Mouse (Mus musculus): ENCODE measurements around the gene Nol6. TPM values are rescaled to one million over a fixed set of nuclear protein-coding genes. Genes with fewer than 3 reads are reported as not detected.

Gene Nol6
- polyA plus RNA-seq, 1 experiment from 2014 or later = 37.1 TPM

DNA sequence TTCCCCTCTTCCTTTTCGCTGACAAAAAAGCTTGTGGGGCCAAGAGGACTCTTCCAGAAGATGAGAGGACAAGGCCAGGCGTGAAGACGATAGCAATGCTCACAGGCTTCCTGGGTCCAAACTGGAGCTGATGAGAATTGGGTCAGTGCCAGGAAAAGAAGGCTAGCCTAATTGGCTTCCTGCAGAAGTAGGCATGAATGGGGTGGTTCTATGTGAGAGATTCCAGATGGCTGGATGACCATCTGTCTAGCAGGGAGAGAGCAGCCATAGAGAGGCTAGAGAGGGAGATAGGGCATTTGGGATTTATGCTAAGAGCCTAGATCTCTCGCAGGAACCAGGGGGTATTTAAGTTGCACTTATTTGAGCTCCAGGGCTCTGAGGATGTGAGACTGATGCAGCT lies 16.8 kb downstream of the Nol6 start:
- peak; percentile 68 for ATAC-seq
- no peak overlapping the region for H3K27ac ChIP-seq (ENCODE audit: low read depth, low read length)
- H3K9me3 ChIP-seq (ENCODE audit: control insufficient read depth, low read length) = no peaks in the 10 kb centered on the region
- H3K36me3 ChIP-seq (ENCODE audit: control insufficient read depth, insufficient read depth, low read length) = no peaks in the 10 kb centered on the region
- WGBS = 57% methylated on average over 4 of the region's 4 CpGs
- no peak overlapping the region for H3K4me2 ChIP-seq (ENCODE audit: low read length)
- H3K4me1 ChIP-seq (ENCODE audit: control insufficient read depth, insufficient read depth, low read depth, low read length) = no peaks in the 10 kb centered on the region
- no peak overlapping the region for H3K4me3 ChIP-seq (ENCODE audit: low read length)
- H3K27me3 ChIP-seq (replicated peaks; ENCODE audit: control insufficient read depth, insufficient read depth, low read length) = no peaks in the 10 kb centered on the region
- H3K9ac ChIP-seq (ENCODE audit: low read depth, low read length) = no peak overlapping the region

DNA sequence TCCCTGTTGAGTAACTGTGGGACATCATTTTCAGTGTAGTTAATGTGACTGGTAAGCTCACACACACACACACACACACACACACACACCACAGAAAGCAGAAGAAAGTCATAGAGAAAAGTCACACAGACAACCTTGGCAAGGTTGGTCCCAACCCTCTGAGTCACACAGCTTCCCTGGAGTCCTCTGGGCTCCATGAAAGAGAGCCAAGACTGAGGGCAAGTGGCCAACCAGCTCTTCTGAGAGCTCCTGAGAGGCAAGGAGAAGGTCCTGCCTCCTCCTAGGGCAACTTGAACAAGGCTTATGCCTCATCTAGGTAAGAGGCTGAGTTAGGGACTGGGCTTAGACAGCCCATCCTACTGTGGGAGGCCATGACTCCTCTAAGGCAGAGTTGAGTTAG lies 21.4 kb downstream of the Nol6 start:
- no peak for ATAC-seq
- no peak overlapping the region for H3K27ac ChIP-seq (ENCODE audit: low read depth, low read length)
- H3K9ac ChIP-seq (ENCODE audit: low read depth, low read length) = no peak overlapping the region

DNA sequence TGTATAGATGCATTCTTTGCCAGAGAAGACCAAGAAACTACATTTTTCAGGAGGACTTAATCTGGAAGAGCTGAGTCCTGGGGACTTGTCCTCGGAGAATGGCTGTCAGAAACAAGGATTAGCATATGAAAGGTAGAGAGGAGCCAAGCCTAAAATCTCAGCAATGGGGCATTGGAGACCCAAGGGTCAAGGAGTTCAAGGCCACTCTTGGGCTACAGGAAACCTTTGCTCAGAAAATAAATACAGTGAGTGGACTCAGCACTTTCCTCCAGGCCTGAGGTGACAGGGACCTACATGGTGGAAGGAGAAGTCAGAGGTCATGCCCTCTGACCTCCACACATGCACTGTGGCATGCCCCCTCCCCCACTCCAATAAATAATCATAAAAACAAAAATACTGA lies 23.3 kb downstream of the Nol6 start:
- H3K27me3 ChIP-seq (replicated peaks; ENCODE audit: control insufficient read depth, insufficient read depth, low read length) = 0 out of 2 replicates have a peak, but pooled peaks cover 10% of the 10 kb centered on the region
- no peak overlapping the region for H3K27ac ChIP-seq (ENCODE audit: low read depth, low read length)
- no peak overlapping the region for H3K4me3 ChIP-seq (ENCODE audit: low read length)
- H3K4me1 ChIP-seq (ENCODE audit: control insufficient read depth, insufficient read depth, low read depth, low read length) = peaks cover 9% of the 10 kb centered on the region
- no peak for ATAC-seq
- no peaks in the 10 kb centered on the region for H3K36me3 ChIP-seq (ENCODE audit: control insufficient read depth, insufficient read depth, low read length)
- H3K9ac ChIP-seq (ENCODE audit: low read depth, low read length) = no peak overlapping the region
- H3K4me2 ChIP-seq (ENCODE audit: low read length) = no peak overlapping the region
- no peaks in the 10 kb centered on the region for H3K9me3 ChIP-seq (ENCODE audit: control insufficient read depth, low read length)
- WGBS = 29% methylated on average over 1 of the region's 1 CpGs

More for the DNA sequence above, 21.4 kb downstream of the Nol6 start:
- Histone ChIP-seq H3K4me3 (ENCODE audit: low read length) (no peak overlapping the region), H3K27me3 (replicated peaks; ENCODE audit: control insufficient read depth, insufficient read depth, low read length) (0 out of 2 replicates have a peak, but pooled peaks cover 8% of the 10 kb centered on the region), H3K36me3 (ENCODE audit: control insufficient read depth, insufficient read depth, low read length) (no peaks in the 10 kb centered on the region), H3K4me1 (ENCODE audit: control insufficient read depth, insufficient read depth, low read depth, low read length) (peaks cover 7% of the 10 kb centered on the region), H3K4me2 (ENCODE audit: low read length) (no peak overlapping the region), H3K9me3 (ENCODE audit: control insufficient read depth, low read length) (no peaks in the 10 kb centered on the region)

DNA sequence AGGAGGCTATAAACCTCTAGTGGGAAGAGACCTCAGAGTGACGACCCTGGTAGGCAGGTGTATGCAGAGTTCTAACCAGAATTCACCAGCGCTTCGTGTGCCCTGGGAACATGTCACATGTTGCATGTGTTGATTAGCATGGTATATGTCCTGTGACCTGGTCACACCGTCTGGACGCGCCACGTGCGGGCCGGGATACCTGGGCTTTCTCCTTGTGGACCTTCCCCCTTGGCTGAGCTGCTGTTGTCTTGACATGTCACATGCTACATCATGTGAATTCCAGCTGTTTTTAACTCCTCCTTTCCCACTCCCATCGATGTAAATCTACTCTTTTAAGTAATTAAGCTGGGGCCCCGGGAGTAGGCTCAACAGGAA lies 25.7 kb downstream of the Nol6 start:
- no peak overlapping the region for H3K27ac ChIP-seq (ENCODE audit: low read depth, low read length)
- peaks cover 9% of the 10 kb centered on the region for H3K4me1 ChIP-seq (ENCODE audit: control insufficient read depth, insufficient read depth, low read depth, low read length)
- H3K4me2 ChIP-seq (ENCODE audit: low read length) = peak overlapping the region; percentile 99
- ATAC-seq = no peak; the same call in 1 of the 2 replicates
- H3K4me3 ChIP-seq (ENCODE audit: low read length) = peak overlapping the region; percentile 54
- H3K9me3 ChIP-seq (ENCODE audit: control insufficient read depth, low read length) = no peaks in the 10 kb centered on the region
- 0 out of 2 replicates have a peak, but pooled peaks cover 10% of the 10 kb centered on the region for H3K27me3 ChIP-seq (replicated peaks; ENCODE audit: control insufficient read depth, insufficient read depth, low read length)
- H3K36me3 ChIP-seq (ENCODE audit: control insufficient read depth, insufficient read depth, low read length) = no peaks in the 10 kb centered on the region
- H3K9ac ChIP-seq (ENCODE audit: low read depth, low read length) = peak overlapping the region; percentile 65
- WGBS = 20% methylated on average over 11 of the region's 11 CpGs

DNA sequence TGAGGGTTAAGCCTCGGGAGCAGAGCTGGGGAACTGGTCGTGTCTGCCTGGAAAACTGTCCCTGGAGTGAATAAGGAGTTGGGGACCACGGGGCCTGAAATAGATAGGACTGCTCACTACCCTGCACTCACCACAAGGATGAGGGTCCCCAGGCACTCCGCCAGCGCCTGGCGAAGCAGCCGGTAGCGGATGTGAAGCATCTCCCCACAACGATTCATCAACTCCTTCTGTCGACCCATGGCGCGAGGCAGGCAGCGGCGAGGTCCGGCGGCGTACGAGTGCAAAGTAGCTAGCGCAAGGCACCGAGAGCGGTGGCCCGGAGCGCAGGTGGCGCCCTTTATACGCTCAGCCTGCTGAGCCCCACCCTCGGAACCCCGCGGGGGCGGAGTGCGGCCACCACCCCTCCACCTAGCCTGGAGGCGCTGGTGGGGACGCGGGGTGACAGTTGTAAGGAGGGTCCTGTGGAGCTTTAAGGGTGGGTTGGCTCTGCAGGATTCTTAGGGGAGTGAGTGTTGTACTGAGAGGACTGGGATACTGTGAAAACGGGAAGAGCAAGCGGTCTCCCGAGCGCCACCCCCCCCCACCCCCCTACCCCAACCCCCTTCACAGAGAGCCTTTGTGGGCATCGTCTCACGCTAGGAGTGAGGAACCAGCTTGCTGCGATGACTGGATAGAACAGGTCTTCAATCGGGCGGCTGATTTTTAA lies 26.2 kb downstream of the Nol6 start, which contains the start of gene Aqp3:
Aqp3 (minus strand) TSS at position 313 of the 706 bp plus-strand sequence.
- ATAC-seq = peak; percentile 68
- Histone ChIP-seq H3K9ac (ENCODE audit: low read depth, low read length) (peak within 1 kb of the TSS; percentile 65), H3K4me3 (ENCODE audit: low read length) (peak within 1 kb of the TSS; percentile 54), H3K4me1 (ENCODE audit: control insufficient read depth, insufficient read depth, low read depth, low read length) (peaks cover 9% of the 10 kb centered on the region), H3K36me3 (ENCODE audit: control insufficient read depth, insufficient read depth, low read length) (no peaks in the 10 kb centered on the region), H3K9me3 (ENCODE audit: control insufficient read depth, low read length) (no peaks in the 10 kb centered on the region), H3K27ac (ENCODE audit: low read depth, low read length) (no peak within 1 kb of the TSS), H3K27me3 (replicated peaks; ENCODE audit: control insufficient read depth, insufficient read depth, low read length) (0 out of 2 replicates have a peak, but pooled peaks cover 10% of the 10 kb centered on the region), H3K4me2 (ENCODE audit: low read length) (peak within 1 kb of the TSS; percentile 99)
- WGBS = 1% methylated on average over 42 of the region's 42 CpGs

DNA sequence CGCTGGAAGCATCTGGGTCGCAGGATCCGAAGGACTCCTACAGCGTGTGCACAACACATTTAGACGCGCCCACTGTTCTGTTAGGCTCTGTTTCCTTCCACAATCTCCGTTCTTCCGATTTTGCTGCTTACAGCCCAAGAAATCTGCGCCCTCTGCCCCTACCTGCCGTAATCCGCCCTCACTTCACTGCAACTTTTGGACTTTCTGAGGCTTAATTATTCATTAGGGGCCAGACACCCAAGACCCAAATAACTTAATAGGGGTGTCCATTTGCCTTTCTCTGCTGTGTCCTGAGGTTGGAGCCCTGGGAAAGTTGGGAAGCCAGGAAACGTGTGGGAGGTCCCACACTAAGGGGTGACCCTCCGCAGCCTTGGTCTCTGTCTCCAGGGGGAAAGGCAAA lies 26.9 kb downstream of the Nol6 start:
- no peak for ATAC-seq
- WGBS = 46% methylated on average over 13 of the region's 13 CpGs
- Histone ChIP-seq H3K27ac (ENCODE audit: low read depth, low read length) (no peak overlapping the region), H3K27me3 (replicated peaks; ENCODE audit: control insufficient read depth, insufficient read depth, low read length) (0 out of 2 replicates have a peak, but pooled peaks cover 10% of the 10 kb centered on the region), H3K4me2 (ENCODE audit: low read length) (no peak overlapping the region; the same call in 1 of the 2 replicates), H3K4me3 (ENCODE audit: low read length) (no peak overlapping the region), H3K36me3 (ENCODE audit: control insufficient read depth, insufficient read depth, low read length) (no peaks in the 10 kb centered on the region), H3K9ac (ENCODE audit: low read depth, low read length) (no peak overlapping the region), H3K4me1 (ENCODE audit: control insufficient read depth, insufficient read depth, low read depth, low read length) (peaks cover 9% of the 10 kb centered on the region), H3K9me3 (ENCODE audit: control insufficient read depth, low read length) (no peaks in the 10 kb centered on the region)

DNA sequence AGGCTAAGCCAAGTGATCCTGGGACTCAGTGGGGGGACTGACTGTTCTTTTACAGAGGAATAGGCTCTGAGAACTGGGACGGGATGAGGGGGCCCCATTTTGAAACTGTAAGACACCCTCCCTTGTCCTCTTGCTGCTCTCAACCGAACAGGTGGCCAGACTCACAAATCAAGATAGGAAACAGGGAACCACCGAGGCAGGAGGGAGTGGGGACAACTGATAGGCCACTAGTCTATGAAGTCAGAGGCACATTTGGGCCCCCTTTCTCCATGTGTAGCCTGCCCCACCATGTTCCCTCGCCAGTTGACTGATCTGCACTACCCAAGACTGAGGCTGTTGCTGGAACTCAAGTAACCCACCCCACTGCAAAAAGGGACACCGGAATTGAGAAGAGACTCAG lies 27.5 kb downstream of the Nol6 start:
- Histone ChIP-seq H3K27me3 (replicated peaks; ENCODE audit: control insufficient read depth, insufficient read depth, low read length) (0 out of 2 replicates have a peak, but pooled peaks cover 10% of the 10 kb centered on the region), H3K9me3 (ENCODE audit: control insufficient read depth, low read length) (no peaks in the 10 kb centered on the region), H3K4me1 (ENCODE audit: control insufficient read depth, insufficient read depth, low read depth, low read length) (peaks cover 9% of the 10 kb centered on the region), H3K27ac (ENCODE audit: low read depth, low read length) (no peak overlapping the region), H3K4me3 (ENCODE audit: low read length) (no peak overlapping the region), H3K4me2 (ENCODE audit: low read length) (no peak overlapping the region), H3K36me3 (ENCODE audit: control insufficient read depth, insufficient read depth, low read length) (no peaks in the 10 kb centered on the region), H3K9ac (ENCODE audit: low read depth, low read length) (no peak overlapping the region)
- 76% methylated on average over 5 of the region's 5 CpGs for WGBS
- ATAC-seq = no peak

DNA sequence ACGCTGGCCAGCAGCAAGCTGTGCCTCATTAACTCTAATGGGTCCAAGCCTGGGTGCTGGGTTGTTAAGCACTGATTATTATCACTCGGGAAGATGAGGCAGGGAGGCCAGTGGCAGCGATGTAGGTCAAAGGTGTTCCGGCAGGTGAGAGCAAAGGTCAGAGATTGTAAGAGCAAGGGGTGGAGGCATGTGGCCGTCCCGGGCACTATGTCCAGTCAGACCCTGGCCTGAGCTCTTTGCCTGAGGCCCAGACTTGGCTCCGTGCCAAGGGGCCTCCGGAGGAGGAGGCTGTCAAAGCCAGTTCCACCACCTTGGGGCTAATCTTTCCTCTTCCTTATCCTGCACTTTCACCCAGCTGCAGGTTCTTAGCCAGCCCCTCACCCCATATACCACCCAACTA lies 28.1 kb downstream of the Nol6 start:
- H3K4me3 ChIP-seq (ENCODE audit: low read length) = no peak overlapping the region
- H3K27ac ChIP-seq (ENCODE audit: low read depth, low read length) = no peak overlapping the region
- no peaks in the 10 kb centered on the region for H3K9me3 ChIP-seq (ENCODE audit: control insufficient read depth, low read length)
- 0 out of 2 replicates have a peak, but pooled peaks cover 10% of the 10 kb centered on the region for H3K27me3 ChIP-seq (replicated peaks; ENCODE audit: control insufficient read depth, insufficient read depth, low read length)
- ATAC-seq = no peak
- no peak overlapping the region for H3K4me2 ChIP-seq (ENCODE audit: low read length)
- H3K9ac ChIP-seq (ENCODE audit: low read depth, low read length) = no peak overlapping the region
- H3K4me1 ChIP-seq (ENCODE audit: control insufficient read depth, insufficient read depth, low read depth, low read length) = peaks cover 9% of the 10 kb centered on the region
- H3K36me3 ChIP-seq (ENCODE audit: control insufficient read depth, insufficient read depth, low read length) = no peaks in the 10 kb centered on the region
- 71% methylated on average over 8 of the region's 8 CpGs for WGBS

DNA sequence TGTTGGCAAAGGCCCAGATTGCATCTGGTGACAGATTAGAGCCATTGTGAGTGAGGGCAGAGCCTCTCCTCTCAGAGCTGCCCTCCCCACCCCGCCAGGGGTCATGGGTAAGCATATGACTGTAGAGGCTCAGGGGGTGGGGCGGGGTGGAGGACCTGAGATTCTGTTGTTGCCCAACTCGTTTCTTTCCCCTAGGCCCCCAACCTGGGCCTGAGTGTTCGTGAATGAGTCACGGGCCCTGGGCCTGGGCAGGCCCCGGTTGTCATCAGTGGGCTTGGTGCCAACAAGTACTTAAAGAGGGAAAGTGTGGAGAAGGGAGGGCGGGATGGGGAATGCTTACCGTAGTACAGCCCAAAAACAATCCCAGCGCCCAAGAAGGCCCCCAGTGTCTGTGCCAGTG lies 29.9 kb downstream of the Nol6 start:
- no peak for ATAC-seq
- Histone ChIP-seq H3K4me1 (ENCODE audit: control insufficient read depth, insufficient read depth, low read depth, low read length) (peaks cover 9% of the 10 kb centered on the region), H3K27me3 (replicated peaks; ENCODE audit: control insufficient read depth, insufficient read depth, low read length) (0 out of 2 replicates have a peak, but pooled peaks cover 5% of the 10 kb centered on the region), H3K9me3 (ENCODE audit: control insufficient read depth, low read length) (no peaks in the 10 kb centered on the region), H3K36me3 (ENCODE audit: control insufficient read depth, insufficient read depth, low read length) (no peaks in the 10 kb centered on the region), H3K4me3 (ENCODE audit: low read length) (no peak overlapping the region), H3K27ac (ENCODE audit: low read depth, low read length) (no peak overlapping the region), H3K9ac (ENCODE audit: low read depth, low read length) (no peak overlapping the region), H3K4me2 (ENCODE audit: low read length) (no peak overlapping the region)
- WGBS = 57% methylated on average over 9 of the region's 9 CpGs

All from hindbrain, embryonic 16.5 days (tissue).